Comparison of ENCODE assay signal across 7 mouse cellular contexts in the genomic region with DNA sequence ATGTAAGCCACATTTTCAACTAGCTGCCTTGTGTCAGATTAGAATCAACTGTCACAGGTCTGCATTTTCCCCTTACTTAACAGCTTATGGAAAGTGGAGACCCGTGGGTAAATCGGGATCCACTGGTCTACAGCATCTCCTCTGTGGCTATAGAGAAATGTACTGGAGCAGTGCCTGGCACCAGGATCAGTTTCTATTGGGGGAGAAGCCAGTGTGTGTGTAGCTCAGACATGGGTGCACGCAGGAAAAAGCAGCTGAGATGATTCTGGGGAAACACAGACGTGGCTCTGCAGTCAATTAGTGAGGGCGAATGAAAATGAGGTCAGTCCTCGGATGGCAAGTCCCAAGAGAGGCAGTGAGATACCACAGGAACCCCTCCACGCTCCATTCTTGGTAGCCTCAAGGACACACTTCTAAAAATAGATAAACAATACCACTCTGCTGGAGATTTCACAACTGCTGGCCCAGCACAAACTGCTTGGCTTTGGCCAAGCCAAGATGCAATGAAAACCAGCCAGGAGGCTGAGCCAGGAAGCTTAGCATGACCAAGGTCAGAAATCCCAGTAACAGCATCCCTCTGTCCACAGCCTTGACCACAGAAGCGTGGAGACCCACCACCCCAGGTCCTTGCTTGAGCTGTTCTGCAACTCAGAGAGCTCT. TPM values are rescaled to one million over a fixed set of nuclear protein-coding genes. Genes with fewer than 3 reads are reported as not detected.
DNase-seq lines count a peak whose midpoint lies in the region; ATAC-seq and TF ChIP-seq lines count a peak whose summit lies in the region.

No protein-coding gene starts in this region.

- H3K4me1 ChIP-seq in forebrain, embryonic 14.5 days (ENCODE audit: control insufficient read depth, insufficient read depth, low read length): no peaks in the 10 kb centered on the region

- no peaks in the 10 kb centered on the region for H3K9me3 ChIP-seq in forebrain, embryonic 14.5 days (replicated peaks; ENCODE audit: control insufficient read depth, low read length)

- no peak for TF ChIP-seq CTCF in C2C12 (IDR thresholded peaks at IDR 0.05; ENCODE audit: control insufficient read depth, insufficient read depth, insufficient read length)

- H3K4me2 ChIP-seq in forebrain, embryonic 14.5 days (ENCODE audit: low read length): no peak overlapping the region

- H3K36me3 ChIP-seq in C2C12 (ENCODE audit: control insufficient read depth, insufficient read depth): no peaks in the 10 kb centered on the region
- no peaks in the 10 kb centered on the region for H3K36me3 ChIP-seq in forebrain, embryonic 14.5 days (ENCODE audit: control insufficient read depth, insufficient read depth, low read length)

- ATAC-seq in forebrain, embryonic 14.5 days: no peak

- peak; percentile 84 for DNase-seq in adipocyte (ENCODE audit: low spot score)
- DNase-seq in gastrocnemius, postnatal 25 days: peak; percentile 56
- peak; percentile 40 for DNase-seq in kidney, postnatal 10 days
- no peak for DNase-seq in left cerebral cortex, postnatal 36 days (ENCODE audit: low spot score in 2 of 2)
- DNase-seq in forebrain, embryonic 14.5 days (ENCODE audit: low spot score): no peak
- DNase-seq in embryo, embryonic 11 days: no peak

- no peak overlapping the region for H3K27ac ChIP-seq in forebrain, embryonic 14.5 days (ENCODE audit: low read depth, low read length)

- no peaks in the 10 kb centered on the region for H3K27me3 ChIP-seq in C2C12 (ENCODE audit: control insufficient read depth, insufficient read depth, insufficient read length)
- no peaks in the 10 kb centered on the region for H3K27me3 ChIP-seq in forebrain, embryonic 14.5 days (replicated peaks; ENCODE audit: control insufficient read depth, insufficient read depth, low read length)

- no peaks in the 10 kb centered on the region for H3K79me3 ChIP-seq in C2C12 (ENCODE audit: low read depth)

- WGBS in forebrain, embryonic 14.5 days: 85% methylated on average over 8 of the region's 8 CpGs

- H3K9ac ChIP-seq in forebrain, embryonic 14.5 days (ENCODE audit: low read length): no peak overlapping the region

- no peaks in the 10 kb centered on the region for H3K79me2 ChIP-seq in C2C12 (ENCODE audit: control insufficient read depth, insufficient read depth)

- H3ac ChIP-seq in C2C12 (ENCODE audit: control insufficient read depth, insufficient read length, low read depth): no peak overlapping the region

- intact Hi-C loops in left cerebral cortex, postnatal 36 days (cut with DNase I): no loop called here

- H3K4me3 ChIP-seq in C2C12 (ENCODE audit: insufficient read depth, poor library complexity, severe bottlenecking): no peak overlapping the region
- H3K4me3 ChIP-seq in forebrain, embryonic 14.5 days (ENCODE audit: low read depth, low read length): no peak overlapping the region

TF ChIP-seq in C2C12, 6 proteins besides CTCF, POLR2A, EP300 and RAD21:
- TF ChIP-seq MYOD1 (IDR thresholded peaks at IDR 0.05; ENCODE audit: control insufficient read depth, insufficient read length, low read depth): no peak
- no peak for TF ChIP-seq MAX (IDR thresholded peaks at IDR 0.05)
- TF ChIP-seq USF1 (IDR thresholded peaks at IDR 0.05; ENCODE audit: low read depth): no peak
- no peak for TF ChIP-seq FOSL1 (IDR thresholded peaks at IDR 0.05; ENCODE audit: insufficient read depth, low read length, poor library complexity, severe bottlenecking)
- TF ChIP-seq CEBPB (IDR thresholded peaks at IDR 0.05; ENCODE audit: low read depth): peak; percentile 75
- no peak for TF ChIP-seq MYOG (IDR thresholded peaks at IDR 0.05; ENCODE audit: control insufficient read depth, extremely low read depth, insufficient read length)

RNA-seq across cellular contexts. Expression of a gene that starts 40.4 kb away (rescaled TPM):
- polyA plus RNA-seq in C2C12 (2012; fragmentation: generic; extraction: Trizol): 15.2 TPM
- total RNA-seq in gastrocnemius, postnatal 25 days (2021): 10 to 100 TPM; 12.6 to 19.4 TPM
- 10 to 100 TPM; 69.3 to 69.7 TPM for total RNA-seq in left cerebral cortex, postnatal 36 days (2021)
- 12.6 and 12.9 TPM in 2 replicates for polyA plus RNA-seq in forebrain, embryonic 14.5 days (2014; fragmentation: Nextera tagmentation; extraction: Ambion mirVana)

RNA-seq across cellular contexts. Expression of a gene that starts 53.1 kb away (rescaled TPM):
- 106 TPM for polyA plus RNA-seq in C2C12 (2012; fragmentation: generic; extraction: Trizol)
- 10 to 100 TPM; 15.5 to 16.3 TPM for total RNA-seq in gastrocnemius, postnatal 25 days (2021)
- total RNA-seq in left cerebral cortex, postnatal 36 days (2021): 10 to 100 TPM; 22.3 to 23.5 TPM
- 40.1 TPM in 2 replicates for polyA plus RNA-seq in forebrain, embryonic 14.5 days (2014; fragmentation: Nextera tagmentation; extraction: Ambion mirVana)

Comparison
In these comparisons a context has a peak if more than half of its experiments do, and no peak if none do; other contexts are left out.
1. DNase-seq: peak in adipocyte (single experiment), gastrocnemius, postnatal 25 days (single experiment) and kidney, postnatal 10 days (single experiment); none in left cerebral cortex, postnatal 36 days (0 of 2), forebrain, embryonic 14.5 days (single experiment) and embryo, embryonic 11 days (single experiment).